Mouse (Mus musculus) retina, adult 2 months (tissue): ENCODE results near the gene Apc2.
A peak's percentile ranks its signal among the peaks of the same experiment; 100 is the strongest.

ENCODE experiments used
- DNase-seq: peaks from one replicate; pipeline ENCODE4 v3.0.0-alpha.2; 2012; ENCODE audit warnings: low read depth, low spot score

Gene Apc2

GRCm38 (mm10) chr10:80262776-80263365, 32.9 kb upstream of the Apc2 start:
- no peak for DNase-seq

- peak; percentile 99 for DNase-seq
These were observed 31.2 kb upstream of the Apc2 start for GRCm38 (mm10) chr10:80264341-80265148.

GRCm38 (mm10) chr10:80265149-80265486, 30.7 kb upstream of the Apc2 start:
- DNase-seq = no peak

GRCm38 (mm10) chr10:80270099-80270498, 25.7 kb upstream of the Apc2 start:
- DNase-seq = no peak

- no peak for DNase-seq
These were observed 25.0 kb upstream of the Apc2 start for GRCm38 (mm10) chr10:80270734-80271181.

- no peak for DNase-seq
These were observed 24.5 kb upstream of the Apc2 start for GRCm38 (mm10) chr10:80271186-80271843.

- no peak for DNase-seq
These were observed 23.7 kb upstream of the Apc2 start for GRCm38 (mm10) chr10:80271870-80272585.

GRCm38 (mm10) chr10:80273847-80274246, 21.9 kb upstream of the Apc2 start:
- DNase-seq = no peak

GRCm38 (mm10) chr10:80276238-80276637, 19.5 kb upstream of the Apc2 start:
- no peak for DNase-seq

- DNase-seq = no peak
These were observed 17.4 kb upstream of the Apc2 start for GRCm38 (mm10) chr10:80278390-80278789.

GRCm38 (mm10) chr10:80279273-80279672, 16.5 kb upstream of the Apc2 start:
- no peak for DNase-seq

- DNase-seq = no peak
These were observed 14.5 kb upstream of the Apc2 start for GRCm38 (mm10) chr10:80281304-80281703.

- DNase-seq = no peak
These were observed 13.8 kb upstream of the Apc2 start for GRCm38 (mm10) chr10:80281921-80282371.

GRCm38 (mm10) chr10:80282481-80283441, 13.0 kb upstream of the Apc2 start:
- no peak for DNase-seq

- DNase-seq = no peak
These were observed 10.3 kb upstream of the Apc2 start for GRCm38 (mm10) chr10:80285222-80286070.

- DNase-seq = no peak
These were observed 7.7 kb upstream of the Apc2 start for GRCm38 (mm10) chr10:80288097-80288496.

- DNase-seq = no peak
These were observed 7.1 kb upstream of the Apc2 start for GRCm38 (mm10) chr10:80288657-80289056.

- peak; percentile 86 for DNase-seq
These were observed 3.3 kb upstream of the Apc2 start, which contains the start of gene Rps15 for GRCm38 (mm10) chr10:80292251-80293146. Gene Rps15 (plus strand): TSS chr10:80292453.

GRCm38 (mm10) chr10:80293325-80293724, 2.5 kb upstream of the Apc2 start:
- no peak for DNase-seq
